Mouse (Mus musculus): Measurements from ENCODE around the gene Thpo. TPM values are rescaled to one million over a fixed set of nuclear protein-coding genes. Genes with fewer than 3 reads are reported as not detected.
A peak's percentile ranks its signal among the peaks of the same experiment; 100 is the strongest.

The Thpo gene
- total RNA-seq, 2 experiments from 2014 or later: 0.50 TPM; not detected in 1

DNA sequence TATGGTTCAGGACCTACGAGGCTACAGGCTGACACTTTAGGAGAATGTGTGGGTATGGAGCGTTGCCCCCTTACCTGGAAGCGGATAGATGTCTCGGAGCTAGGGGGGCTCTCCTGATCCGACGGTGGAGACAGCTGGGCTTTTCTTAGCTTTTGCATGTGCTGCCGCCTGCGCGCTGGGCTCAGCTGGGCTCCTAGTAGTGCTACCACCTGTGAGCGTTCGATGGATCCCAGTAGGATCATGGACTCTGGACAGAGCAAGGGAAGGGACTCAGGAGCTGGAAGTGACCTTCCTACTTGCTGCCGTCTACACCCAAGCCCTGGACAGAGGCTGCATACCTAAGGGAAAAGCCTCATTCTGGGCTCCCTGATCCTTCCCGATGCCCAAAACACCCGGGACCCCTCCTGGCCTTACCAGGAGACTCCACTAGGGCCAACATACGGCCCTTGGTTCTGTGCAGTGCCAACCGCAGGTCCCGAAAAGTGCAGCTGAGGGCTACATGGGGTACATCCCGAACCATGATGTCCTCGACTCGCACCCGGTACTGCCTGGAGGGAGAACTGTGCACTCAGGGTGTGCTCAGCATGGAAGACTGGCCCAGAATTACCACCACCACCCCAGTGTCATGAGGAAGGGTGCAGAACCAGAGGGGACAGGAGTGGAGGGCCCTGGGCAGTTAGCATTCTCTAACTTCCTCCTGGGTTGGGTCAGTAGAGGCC is 25.9 kb downstream of the Thpo start:
- intact Hi-C loops (cut with DNase I): no loop called here
- no peak for DNase-seq (ENCODE audit: low spot score)

DNA sequence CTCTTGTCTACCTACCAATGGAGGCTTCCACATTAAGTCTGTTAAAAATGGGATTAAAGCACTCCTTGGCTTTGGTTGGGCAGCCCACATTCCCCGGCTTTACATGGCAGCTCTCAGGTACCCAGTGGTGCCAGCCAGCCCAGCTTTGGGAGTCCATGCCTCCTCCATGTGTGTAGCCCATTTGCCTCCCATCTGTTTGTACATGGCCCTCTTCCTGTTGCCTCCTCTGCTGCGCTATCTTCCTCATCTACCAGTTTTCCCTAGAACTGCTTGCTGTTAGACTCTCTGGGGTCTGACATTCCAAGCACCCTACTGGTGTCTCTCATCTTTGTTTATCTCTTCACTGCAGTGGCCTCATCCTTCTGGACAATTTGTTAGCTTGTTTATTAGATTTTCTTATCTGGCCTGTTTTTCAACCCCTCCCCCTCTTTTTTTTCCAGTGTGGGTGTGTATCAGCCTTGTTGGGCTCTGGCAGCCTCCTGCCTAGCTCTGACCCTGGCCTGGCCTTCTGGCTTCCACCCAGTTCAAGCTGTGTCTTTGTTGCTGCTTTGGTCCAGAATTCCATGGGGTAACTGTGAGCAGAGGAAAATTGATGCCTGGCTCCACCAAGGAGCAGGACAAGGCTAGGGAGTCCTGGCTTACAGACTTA is 27.8 kb downstream of the Thpo start:
- intact Hi-C loops (cut with DNase I): no loop called here
- no peak for DNase-seq (ENCODE audit: low spot score)

DNA sequence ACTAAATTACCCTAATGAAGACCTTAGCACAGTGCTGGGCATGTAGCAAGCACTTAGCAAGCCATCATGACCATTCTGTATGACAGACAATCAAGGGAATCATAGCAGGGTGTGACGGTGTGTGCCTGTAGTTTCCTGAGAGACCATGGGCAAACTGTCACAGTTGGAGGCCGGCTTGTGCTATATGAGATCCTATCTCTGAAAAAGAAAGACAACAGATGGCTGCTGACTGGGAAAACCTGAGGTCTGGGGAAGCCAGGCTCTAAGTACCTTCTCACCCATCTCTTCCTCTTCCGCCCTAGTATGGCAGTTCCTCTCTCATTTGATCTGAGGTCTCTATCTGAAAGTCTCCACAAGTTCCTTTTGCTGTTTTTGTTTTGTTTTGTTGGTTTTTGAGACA is 28.5 kb downstream of the Thpo start:
- intact Hi-C loops (cut with DNase I): no loop called here
- no peak for DNase-seq (ENCODE audit: low spot score)

DNA sequence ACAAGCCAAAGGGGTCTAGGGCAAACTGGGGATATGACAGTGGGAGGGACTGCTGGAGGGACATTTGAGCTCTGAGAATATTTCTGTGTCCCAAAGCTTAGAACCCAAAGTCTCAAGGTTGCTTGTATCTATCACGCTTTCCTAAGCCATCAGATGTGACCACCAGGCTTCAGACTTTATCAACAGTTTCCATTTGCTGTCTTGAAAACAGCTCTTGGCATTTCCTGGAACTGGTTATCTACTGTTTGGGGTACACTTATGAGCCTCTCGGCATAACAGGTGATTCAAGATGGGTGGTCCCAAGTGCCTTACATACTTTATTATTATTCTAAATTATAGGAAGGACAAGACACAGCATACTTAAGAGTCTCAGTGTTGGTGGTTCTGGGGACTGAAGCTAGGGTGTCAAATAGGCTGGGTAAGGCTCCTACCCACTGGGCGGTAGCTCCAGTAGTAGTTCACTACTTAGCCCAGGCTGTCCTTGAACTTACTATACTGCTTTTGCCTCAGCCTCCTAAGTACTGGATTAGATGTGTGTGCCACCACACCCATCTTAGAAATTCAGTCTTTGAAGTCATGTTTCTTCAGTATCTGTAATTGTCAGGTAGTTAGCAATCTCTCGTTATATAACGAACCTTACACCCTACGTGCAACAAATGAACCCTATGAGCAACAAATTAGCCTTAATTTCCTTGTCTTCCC is 30.5 kb downstream of the Thpo start:
- intact Hi-C loops (cut with DNase I): no loop called here
- no peak for DNase-seq (ENCODE audit: low spot score)

DNA sequence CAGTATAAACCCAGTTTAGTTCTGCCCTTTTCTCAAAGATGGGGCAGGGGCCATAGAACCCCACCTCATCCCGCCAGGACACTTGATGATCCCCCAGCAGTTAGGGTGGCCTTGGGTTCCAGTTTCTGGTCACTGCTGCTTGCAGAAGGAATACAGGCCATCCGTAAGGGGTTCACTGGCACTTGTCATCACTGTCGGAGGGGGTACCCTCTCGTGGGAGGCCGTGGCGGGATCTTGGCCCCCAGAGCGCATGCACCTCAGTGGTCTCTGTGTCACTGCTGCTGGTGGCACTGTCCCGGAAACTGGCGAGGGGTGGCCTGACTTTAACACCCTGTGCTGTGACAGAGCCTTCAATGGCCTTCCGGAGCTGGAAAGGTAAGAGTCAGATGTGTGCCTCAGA is 31.2 kb downstream of the Thpo start:
- no peak for DNase-seq (ENCODE audit: low spot score)
- intact Hi-C loops (cut with DNase I): no loop called here

DNA sequence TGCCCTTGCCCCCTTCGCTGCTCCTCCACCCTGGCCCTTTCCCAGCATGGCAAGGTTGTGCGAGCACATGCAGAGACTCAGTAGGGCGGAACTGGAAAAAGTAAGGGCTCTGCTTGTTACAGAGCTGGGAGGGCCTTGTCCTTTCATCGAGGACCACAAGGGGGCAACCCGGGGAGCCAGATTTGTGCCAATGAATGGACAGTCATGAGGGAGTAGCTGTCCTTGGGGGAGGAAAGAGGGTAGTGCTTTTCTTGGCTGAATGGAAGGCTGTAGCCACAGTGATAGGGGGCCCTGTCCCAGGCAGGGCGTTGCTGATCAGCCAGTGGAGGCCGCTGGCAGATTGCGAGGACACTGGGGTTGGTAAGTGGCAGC is 31.8 kb downstream of the Thpo start:
- DNase-seq (ENCODE audit: low spot score): no peak
- intact Hi-C loops (cut with DNase I): no loop called here

DNA sequence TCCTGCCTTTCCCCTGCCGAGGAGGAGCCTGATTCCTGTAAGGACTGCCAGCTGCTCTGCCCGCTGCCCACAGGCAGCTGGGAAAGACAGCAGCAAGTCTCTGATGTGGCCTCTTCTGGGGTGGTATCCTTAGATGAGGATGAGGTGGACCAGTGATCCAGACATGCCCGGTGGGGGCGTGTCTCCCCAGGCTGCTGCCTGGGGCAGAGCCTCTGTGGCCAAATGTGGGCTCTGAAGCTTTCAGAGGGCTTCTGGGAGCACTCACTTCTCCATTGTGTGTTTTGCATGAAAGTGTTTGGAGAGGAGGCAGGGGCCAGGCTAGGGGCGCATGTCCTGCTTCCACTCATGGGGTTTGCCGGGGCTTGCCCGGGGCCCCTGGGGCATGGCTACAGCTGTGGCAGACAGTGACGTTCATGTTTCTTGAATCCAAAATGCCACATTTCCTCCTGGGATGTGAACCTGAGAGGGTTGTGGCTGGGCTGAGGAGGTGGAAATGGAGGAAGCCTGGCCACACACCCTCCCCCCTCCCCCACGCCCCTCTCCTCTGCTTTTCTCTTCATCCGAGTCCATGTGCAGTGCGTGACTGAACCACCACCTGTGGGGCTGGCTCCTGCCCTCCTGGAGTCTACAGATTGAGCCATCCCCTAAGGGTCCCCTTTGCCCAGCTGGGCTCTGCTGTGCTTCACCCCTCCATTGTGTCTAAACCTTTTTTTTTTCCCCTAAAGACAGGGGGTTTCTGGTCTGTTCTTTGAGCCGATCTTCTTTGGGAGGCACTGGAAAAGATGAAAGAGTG is 32.4 kb downstream of the Thpo start:
- no peak for DNase-seq (ENCODE audit: low spot score)
- intact Hi-C loops (cut with DNase I): loop anchor here (2.0 kb wide), 1 partner anchor 15 kb away; the partner anchor contains the start of genes Clcn2 and Polr2h

DNA sequence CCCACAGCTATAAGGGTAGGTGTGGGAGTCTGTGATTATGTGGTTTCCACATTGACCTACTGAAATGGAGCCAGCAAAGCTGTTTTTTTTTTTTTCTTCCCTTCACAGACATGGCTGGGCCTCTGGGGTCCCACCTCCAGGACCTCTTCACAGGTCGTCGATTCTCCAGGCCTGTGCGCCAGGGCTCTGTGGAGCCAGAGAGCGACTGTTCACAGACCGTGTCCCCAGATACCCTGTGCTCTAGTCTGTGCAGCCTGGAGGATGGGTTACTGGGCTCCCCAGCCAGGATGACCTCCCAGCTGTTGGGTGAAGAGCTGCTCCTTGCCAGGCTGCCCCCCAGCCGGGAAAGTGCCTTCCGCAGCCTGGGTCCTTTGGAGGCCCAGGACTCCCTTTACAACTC is 33.0 kb downstream of the Thpo start:
- intact Hi-C loops (cut with DNase I): loop anchor here (2.0 kb wide), 1 partner anchor 15 kb away; the partner anchor contains the start of genes Clcn2 and Polr2h
- no peak for DNase-seq (ENCODE audit: low spot score)

DNA sequence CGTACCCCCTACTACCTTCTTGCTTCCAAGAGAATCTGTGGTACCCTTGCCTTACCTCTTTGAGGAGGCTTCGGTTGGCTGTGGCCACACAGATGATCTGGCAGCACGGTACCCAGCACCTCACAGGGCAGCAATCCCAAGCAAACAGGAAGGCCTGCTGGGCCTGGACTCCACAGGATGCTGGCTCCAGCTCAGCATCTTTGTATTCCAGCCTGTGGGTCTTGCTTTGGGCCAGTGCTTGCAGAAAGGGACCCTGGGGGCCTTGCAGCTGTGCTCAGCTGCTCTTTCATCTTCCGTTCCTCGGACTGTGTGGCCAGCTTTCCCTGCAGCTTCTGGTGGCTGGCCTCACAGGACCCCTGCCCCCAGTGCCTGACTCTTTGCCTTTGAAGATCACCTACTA is 34.3 kb downstream of the Thpo start:
- intact Hi-C loops (cut with DNase I): loop anchor here (2.0 kb wide), 1 partner anchor 17 kb away; the partner anchor contains the start of genes Clcn2 and Polr2h
- no peak for DNase-seq (ENCODE audit: low spot score)

DNA sequence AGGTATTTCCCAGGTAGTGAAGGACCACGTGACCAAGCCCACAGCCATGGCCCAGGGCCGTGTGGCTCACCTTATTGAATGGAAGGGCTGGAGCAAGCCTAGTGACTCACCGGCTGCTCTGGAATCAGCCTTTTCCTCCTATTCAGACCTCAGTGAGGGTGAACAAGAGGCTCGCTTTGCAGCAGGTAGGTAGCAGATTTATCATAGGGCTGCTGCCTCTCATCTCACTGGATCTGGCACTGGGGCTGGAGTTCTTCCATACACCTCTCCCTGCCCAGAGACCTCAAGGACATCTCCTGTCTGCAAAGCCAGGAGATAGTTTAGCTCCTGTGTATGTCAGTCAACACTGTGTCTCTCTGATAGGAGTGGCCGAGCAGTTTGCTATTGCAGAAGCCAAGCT is 35.0 kb downstream of the Thpo start:
- intact Hi-C loops (cut with DNase I): no loop called here
- no peak for DNase-seq (ENCODE audit: low spot score)

DNA sequence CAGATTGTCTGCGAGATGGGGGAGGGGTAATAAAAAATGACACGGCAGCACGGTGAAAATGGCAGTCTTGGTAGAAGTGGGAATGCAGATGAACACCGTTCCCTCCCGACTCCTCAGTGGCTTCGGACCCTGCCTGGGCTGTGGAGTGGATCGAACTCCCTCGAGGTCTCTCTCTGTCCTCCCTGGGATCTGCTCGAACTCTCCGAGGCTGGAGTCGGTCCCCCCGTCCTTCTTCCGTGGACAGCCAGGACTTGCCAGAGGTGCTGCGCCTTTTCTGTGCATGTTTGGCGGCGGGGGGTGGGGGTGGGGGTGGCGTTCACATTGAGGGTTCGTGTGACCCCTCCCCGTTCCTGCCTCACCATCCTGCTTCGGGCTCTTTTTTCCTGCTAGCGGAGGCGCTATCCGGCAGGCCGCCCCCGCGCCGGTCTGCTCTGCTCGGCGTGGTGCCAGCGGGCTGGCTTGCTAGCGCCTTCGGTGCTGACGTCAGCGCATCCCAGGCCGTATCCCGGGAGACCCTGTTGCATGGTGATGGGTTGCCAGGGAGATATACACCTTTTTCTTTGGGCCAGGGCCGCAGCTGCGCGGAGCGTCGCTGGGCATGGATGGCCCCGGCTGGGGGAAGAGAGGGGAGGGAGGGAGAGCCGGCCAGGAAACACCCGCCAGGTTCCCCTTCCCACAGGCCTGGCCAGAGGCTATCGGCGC is 38.5 kb downstream of the Thpo start:
- DNase-seq (ENCODE audit: low spot score): peak; percentile 87
- intact Hi-C loops (cut with DNase I): no loop called here

DNA sequence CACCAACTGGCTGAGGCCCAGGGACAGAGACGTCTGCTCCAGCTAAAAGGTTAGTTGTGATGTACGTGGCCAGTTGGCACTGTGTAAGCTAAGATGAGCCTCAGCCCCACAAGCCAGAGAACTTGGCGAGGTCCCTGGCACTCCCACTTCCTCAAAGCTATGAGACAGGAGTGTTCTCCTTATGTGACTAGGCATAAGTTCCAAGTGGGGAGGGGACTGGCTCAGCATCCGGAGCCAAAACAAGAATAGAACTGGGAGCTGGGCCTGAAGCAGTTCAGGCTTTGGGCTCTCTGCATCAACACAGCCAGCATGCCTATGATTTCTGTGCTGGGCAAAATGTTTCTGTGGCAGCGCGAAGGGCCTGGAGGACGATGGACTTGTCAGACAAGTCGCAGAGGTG is 39.5 kb downstream of the Thpo start:
- intact Hi-C loops (cut with DNase I): no loop called here

DNA sequence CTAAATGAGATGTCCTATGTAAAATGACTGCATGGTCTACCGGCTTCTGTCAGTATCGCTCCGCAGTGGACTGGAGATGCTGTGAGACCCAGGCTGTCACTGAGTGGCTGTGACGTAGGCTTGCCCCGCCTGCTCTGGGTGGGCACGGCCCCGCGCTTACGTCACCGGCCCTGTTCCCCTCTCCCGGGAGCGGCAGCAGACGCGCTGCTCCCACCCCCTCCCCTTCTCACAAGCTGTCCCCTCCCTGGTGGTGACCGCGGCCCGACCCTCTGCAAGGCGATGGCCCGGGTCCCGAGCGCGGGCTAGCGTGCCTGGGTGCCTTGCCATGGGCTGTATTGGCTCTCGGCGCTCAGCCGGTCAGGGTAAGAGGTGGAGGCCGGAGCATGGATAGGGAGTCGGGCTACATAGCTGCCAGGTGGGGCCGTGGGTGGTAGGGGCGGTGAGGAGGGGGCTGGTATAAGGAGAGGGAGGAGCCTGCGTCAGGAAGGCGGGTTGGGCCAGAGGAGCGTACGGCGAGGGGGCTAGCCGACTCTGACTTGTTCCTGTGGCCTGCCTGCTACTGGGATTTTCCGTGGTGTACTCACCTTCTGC is 41.1 kb downstream of the Thpo start, which contains the start of gene Fam131a:
Gene Fam131a, plus strand, starts transcription at position 131 of the 591 bp plus-strand sequence.
- intact Hi-C loops (cut with DNase I): loop anchor here (2.0 kb wide), 1 partner anchor 18 kb away; no protein-coding TSS in a partner anchor
- DNase-seq (ENCODE audit: low spot score): peak; percentile 88

More for the DNA sequence above, 39.5 kb downstream of the Thpo start:
- peak; percentile 56 for DNase-seq (ENCODE audit: low spot score)

DNA sequence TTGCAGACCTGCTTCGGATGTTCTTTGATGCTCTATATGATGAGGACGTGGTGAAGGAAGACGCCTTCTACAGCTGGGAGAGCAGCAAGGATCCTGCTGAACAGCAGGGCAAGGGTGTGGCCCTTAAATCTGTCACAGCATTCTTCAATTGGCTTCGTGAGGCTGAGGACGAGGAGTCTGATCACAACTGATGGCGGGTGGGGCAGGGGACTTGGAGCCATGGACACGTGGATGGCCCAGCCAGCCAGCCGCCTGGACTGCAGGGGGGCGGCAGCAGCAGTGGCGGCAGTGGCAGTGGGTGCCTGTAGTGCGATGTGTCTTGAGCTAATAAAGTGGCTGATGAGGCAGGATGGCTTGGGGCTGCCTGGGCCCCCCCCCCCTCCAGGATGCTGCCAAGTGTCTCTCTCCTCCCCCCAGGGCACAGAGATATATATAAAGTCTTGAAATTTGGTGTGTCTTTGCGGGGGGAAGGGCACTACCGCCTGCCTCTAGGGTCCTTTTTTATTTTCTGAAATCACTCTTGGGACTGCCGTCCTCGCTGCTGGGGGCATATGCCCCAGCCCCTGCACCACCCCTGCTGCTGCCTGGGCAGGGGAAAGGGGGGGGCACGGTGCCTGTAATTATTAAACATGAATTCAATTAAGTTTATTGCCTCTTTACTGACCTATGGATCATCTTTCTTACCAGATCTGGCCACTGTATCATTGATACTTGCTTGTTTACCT is 41.9 kb downstream of the Thpo start:
- intact Hi-C loops (cut with DNase I): loop anchor here (2.0 kb wide), 1 partner anchor 18 kb away; no protein-coding TSS in a partner anchor

DNA sequence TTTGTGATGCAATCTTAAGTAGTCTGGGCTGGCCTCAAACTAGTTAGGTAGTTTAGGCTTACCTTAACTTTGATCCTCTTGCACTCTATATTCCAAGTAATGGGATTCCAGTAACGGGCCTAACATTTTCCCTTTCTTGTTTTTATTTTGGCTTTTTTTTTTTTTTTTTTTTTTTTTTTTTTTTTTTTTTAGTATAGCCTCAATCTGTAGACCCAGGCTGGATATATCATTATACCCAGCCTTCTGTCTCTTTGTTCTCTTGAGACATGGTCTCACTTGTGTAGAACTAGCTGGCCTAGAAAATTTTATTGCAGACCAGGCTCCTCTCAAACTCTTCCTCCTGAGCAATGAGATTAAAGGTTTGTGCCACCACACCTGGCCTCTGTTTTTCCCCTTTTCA is 42.7 kb downstream of the Thpo start:
- intact Hi-C loops (cut with DNase I): loop anchor here (2.0 kb wide), 1 partner anchor 17 kb away; no protein-coding TSS in a partner anchor
- no peak for DNase-seq (ENCODE audit: low spot score)

More for the DNA sequence above, 41.9 kb downstream of the Thpo start:
- no peak for DNase-seq (ENCODE audit: low spot score)

DNA sequence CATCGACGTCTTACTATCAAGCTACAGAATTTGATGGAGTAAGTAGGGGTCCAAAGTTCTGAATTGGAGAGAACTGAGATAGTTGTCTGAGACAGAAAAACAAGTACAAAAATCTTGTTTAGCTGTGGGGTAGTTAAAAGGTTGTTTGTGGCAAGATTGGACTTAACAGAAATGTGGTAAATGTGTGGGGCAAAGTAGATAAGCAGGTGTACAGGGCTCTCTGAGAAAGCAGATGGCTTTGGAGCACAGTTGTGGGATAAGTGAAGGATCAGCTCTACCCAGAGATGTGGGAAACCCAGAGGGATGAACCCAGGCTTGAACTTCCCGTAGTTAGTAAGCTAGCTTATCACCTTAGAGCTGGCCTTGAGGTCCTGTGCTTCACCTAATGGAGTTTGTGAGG is 43.5 kb downstream of the Thpo start:
- intact Hi-C loops (cut with DNase I): no loop called here
- no peak for DNase-seq (ENCODE audit: low spot score)

DNA sequence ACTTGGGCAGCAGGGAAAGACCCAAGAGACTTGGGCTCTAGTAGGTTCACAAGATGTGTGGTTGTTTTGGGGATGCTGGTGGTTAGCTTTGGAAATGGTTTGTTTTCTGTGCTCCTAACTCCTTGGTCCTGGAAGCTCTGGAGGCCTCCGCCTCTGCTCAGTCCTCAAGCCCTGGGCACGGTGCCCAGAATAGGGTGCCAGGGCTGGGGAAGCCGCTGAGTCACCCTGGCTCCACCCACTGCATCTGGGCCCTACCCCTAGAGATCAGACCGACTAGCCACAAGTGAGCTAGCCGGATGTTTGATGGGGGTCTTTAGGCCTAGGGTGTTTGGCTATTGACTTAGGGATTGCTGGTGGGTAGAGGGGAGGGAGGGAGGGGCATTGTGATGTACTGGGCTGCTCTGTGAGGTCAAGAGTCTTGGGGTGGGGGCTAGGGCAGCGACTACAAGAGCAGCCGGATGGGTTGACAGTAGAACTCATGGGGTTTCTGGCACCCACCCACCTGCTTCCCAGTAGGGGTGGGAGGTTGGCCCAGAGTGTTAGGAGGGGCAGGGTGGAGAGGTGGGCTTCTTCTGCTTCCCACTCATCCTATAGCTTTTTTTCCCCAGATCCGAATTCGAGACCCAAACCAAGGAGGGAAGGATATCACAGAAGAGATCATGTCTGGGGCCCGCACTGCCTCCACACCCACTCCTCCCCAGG is 56.2 kb downstream of the Thpo start:
- DNase-seq (ENCODE audit: low spot score): peak; percentile 78
- intact Hi-C loops (cut with DNase I): no loop called here

DNA sequence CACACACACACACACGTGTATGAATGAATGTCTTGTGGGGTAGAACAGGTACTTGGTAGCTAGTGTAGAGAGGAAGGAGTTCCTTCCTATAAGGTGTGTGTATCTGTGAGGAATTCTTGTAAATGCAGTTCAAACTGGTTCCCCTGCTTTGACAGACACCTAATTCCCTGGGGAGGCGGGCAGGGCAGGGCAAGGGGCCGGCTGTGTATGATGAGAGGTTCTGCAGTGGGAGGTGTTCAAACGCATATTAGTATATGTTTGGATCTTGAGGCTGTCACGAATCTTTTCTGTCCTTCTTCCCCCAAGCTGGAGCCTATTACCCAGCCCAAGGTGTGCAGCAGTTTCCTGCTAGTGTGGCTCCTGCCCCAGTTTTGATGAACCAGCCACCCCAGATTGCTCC is 56.9 kb downstream of the Thpo start:
- no peak for DNase-seq (ENCODE audit: low spot score)
- intact Hi-C loops (cut with DNase I): no loop called here
